Mouse (Mus musculus) cerebellum, adult 9-10 months (tissue): Measurements from ENCODE around the gene Xpnpep1.

Experiments used
- DNase-seq: peaks from one replicate; pipeline ENCODE4 v3.0.0; 2022

Gene Xpnpep1

DNA sequence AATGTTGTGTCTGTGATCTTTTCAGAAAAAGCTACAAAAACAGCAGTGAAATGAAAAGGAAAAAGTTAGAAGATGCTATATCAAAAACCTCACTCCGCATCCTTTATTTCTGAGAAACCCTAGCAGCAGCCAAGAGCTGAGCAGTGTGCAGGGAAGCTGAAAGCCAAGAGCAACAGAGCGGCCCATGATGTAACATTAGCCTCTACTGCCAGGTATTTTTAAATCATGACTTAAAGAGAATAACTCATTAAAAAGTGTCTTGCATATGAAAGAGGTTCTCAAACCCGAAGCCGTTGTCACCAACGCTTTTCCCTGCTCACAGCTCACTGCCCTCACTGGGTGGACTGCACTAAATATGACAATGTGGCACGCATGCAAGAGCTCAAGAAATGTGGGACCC, 9.7 kb downstream of the Xpnpep1 start:
- no peak for DNase-seq

DNA sequence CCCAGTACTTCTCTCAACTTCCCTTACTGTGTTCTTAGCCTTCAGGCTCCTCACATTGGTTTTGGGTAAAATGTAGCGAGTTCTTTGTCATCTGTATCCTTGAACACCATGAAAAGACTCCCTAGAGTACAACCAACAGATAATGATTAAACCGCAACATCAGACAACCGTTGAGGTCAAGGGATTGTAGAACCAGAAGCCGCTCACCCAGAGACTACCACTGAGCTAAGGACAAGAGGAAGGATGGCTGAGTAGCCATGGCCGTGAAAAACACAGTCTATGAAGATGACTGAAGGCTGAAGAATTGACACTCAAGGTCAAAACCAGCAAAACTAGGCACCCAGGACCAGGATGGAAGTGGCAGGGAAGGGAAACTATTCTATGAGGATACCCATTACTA, 10.3 kb downstream of the Xpnpep1 start:
- no peak for DNase-seq

GRCm38 (mm10) chr19:53029045-53029444, 11.0 kb downstream of the Xpnpep1 start:
- no peak for DNase-seq

DNA sequence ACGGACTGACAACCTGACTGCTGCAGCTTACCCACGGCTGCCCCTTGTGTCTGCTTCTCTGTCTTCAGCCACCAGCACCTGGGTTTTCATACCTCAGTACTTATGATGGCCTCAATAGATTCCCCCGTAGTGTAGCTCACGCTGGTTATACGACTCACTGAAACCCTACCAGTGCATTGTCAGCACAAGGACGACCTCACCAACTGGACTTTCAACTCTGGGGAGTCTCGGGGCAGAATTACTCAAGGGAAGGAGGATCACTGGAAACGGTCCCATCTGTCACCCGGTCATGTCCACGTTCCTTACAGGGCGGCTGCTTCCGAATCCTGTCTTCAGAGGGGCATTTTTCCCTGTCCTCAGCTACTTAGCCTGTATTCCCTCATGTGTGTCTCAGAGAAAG, 11.8 kb downstream of the Xpnpep1 start:
- no peak for DNase-seq

GRCm38 (mm10) chr19:53023189-53023588, 16.8 kb downstream of the Xpnpep1 start:
- DNase-seq, result no peak

- no peak for DNase-seq
Measured at GRCm38 (mm10) chr19:53022037-53022614, 17.9 kb downstream of the Xpnpep1 start.

GRCm38 (mm10) chr19:53021537-53021936, 18.5 kb downstream of the Xpnpep1 start:
- DNase-seq, result no peak

GRCm38 (mm10) chr19:53019716-53020463, 20.1 kb downstream of the Xpnpep1 start:
- DNase-seq, result peak; percentile 64

DNA sequence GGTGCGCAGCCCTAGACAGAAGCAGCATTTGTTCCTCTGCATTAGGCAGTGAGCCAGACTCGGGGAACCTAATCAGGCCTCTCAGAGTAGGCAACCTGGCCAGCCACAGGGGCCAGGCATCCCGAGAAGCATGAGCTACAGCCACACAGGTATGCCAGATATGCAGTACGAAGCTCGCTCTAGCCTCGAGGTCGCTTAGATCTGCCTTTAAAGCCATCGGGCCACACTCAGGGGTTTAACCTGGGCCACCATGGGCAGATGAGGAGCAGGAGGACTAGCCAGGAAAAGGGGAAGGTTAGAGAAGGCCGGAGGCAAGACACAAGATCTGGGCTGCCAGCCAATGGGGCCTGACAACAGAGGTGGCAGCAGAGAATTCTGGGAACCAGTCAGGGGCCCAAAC, 22.1 kb downstream of the Xpnpep1 start:
- peak; percentile 73 for DNase-seq

DNA sequence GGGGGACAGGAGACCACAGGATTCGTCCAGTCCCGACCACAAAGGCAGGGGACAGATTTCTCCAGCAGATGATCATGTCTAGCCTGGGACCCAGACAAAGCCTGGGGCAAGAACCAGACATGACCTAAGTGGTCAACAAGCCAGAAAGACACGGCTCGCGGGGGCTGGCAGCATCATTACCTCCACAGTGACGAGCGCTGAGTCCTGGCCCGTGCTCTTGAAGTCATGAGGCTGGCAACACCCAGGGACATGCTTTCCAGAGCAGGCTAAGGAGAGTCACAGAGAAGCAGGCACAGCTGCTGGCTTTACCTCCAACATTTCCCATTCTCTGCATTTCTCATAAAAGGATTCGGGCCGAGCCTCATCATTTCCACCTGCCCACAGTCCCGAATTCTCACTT, 22.8 kb downstream of the Xpnpep1 start:
- no peak for DNase-seq

DNA sequence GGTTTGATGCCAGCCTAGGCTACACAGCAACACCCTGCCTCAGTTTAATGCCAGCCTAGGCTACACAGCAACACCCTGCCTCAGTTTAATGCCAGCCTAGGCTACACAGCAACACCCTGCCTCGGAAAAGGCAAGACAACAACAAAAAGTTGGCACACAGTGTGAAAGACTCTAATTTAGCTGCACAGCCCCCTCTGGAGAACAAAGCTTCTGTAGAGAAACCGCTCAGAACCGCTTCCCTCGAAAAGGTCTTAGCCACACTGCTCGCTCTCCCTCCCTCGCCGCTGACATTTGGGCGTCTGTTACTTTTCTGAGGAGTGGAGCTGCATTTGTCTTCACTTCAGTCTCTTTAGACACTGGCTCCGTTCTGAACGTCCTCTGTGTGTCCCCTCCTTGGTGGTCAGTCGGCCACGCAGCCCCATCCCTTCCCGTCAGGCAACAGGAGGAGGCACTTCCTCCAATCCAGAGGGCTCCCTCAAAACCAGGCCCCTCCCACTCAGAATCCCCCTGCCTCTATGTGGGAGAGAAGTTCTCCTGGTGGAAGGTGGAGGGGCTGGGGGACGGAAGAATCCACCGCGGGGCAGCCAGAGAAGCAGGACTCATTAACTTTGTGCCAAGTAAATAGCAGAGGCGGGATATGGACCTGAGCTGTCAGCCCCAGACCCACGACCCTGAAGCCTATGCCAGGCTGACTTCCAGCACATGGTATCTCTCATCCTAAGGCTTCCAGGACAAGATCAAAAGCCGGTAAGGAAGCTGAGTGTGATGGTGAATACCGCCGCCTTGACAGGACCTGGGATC, 24.9 kb downstream of the Xpnpep1 start:
- no peak for DNase-seq

DNA sequence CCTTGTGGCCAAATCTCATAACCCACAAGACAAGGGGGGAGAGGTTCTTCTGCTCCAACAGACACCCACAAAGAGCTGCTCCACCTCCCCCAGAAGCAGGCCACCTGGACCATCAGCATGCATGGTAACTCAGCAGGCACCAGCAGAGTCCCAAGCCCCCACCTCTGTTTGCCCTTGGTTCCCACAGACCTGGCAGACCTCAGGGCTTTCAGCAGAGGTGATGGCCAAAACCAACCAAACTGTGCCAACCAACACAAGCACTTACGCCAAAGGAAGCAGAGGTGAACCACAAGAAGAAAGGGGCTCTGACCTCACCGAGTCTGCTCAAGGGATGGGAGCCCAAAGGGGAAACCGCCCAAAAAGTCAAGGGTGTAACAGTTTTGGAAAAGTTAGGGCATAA, 26.3 kb downstream of the Xpnpep1 start:
- DNase-seq, result no peak

- DNase-seq, result no peak
Measured at GRCm38 (mm10) chr19:53013341-53013740, 26.7 kb downstream of the Xpnpep1 start.

GRCm38 (mm10) chr19:53010941-53011340, 29.1 kb downstream of the Xpnpep1 start:
- no peak for DNase-seq

GRCm38 (mm10) chr19:53008921-53009320, 31.1 kb downstream of the Xpnpep1 start:
- no peak for DNase-seq

GRCm38 (mm10) chr19:53008020-53008705, 31.9 kb downstream of the Xpnpep1 start:
- DNase-seq, result peak; percentile 83

DNA sequence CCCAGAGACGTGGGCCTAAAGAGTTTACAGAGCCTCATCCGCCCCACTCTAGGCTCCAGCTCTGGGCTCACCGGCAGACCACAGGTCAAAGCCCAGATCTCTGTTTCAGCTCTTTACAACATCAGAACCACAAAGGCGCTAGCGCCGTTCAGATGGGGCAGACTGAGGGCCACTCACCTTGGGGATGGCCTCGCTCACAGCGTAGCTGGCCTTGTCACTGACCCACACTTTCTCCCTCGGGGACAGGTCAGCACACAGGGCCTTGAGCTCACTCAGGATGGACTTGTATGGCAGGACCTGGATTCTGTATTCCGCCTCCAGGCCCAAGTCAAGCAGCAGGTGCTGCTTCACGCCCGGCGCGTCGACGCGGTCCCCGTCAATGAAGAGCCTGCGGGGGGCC, 34.0 kb downstream of the Xpnpep1 start:
- DNase-seq, result no peak

GRCm38 (mm10) chr19:53003554-53004365, 36.3 kb downstream of the Xpnpep1 start:
- DNase-seq, result no peak

DNA sequence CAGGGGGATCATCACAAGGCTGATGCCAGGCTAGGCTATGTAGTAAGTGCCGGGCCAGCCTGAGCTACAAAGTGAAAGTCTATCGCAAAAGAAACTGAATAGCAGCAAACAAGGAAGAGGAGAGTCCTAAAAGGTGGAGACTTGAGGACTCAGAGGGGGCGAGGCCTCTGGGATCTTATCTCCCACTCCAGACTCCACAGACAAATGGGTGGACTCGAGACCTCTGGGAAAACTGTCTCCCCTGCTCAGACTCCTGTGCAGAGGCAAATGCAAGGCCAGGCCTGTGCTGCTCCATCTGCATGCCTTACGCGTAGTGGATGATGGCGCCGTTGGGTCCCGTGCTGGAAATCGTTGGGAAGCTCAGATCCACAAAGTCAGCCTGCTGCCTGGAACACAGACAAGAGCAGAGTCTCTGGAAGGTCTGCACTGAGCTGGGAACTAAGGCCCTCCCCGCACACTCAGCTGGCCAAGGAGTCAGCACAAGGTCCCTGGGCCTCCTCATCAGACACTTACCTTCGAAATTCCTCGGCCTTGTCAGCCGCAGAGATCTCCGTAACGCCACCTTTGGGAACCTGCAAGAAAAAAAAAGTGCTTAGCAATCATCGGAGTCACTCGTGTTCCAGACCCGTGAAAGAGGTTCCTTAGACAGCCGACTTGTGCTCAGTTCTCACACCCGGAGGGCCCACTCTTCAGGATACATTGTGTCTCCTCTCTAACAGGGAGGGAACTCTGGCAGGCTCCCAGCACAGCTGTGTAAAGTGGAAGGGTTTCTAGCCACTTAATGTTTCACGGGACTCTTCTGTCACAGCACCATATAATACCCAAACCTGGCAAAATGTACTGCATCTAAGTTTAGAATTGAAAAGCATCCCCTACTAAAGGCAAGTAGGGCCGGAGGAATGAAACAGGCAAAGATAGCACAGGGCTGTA, 37.6 kb downstream of the Xpnpep1 start:
- no peak for DNase-seq

DNA sequence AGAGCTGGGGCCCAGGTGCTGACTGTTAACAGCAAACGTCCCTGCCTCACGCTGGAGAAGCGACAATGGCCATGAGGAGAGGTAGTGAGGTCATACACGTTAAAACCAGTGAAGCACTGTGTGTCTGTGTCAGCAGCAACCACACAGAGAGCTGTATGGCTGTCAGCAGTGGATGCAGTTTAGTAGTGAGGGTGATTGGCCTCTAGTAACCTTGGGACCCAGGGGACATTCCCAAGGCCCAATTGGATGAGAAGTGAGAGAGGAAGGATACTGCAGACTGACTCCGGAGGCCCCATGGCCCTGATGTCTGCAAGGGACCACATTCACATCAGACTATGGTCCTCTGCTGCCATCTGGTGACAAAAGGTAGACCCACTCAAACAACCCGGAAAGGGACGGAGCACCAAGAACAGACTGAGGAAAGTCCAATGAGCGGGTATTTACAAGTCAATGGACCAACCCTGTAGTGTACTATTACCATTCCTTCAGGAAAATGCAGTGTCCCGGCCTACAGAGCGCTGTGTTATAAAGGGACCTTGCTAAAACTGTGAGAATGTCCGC, 47.1 kb downstream of the Xpnpep1 start:
- no peak for DNase-seq

DNA sequence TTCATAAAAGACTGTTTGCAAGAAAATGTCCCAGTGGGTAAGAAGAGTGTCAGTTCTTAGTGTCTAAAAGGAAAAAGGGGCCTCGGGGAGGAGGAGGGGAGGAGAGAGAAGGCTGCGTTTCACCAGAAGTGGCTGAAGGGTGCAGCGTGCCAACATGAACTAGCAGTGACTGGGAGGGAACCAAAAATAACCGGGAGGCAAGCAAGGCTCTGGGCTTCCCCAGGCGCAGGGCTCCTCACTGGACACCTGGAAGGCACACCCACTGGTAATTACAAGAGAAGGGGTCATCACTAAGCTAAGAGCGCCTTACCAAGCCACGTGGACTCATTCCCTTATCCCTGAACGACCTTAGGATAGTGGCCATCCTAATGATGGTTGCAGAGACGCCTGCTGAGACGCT, 48.1 kb downstream of the Xpnpep1 start:
- no peak for DNase-seq
